16 mouse cellular contexts compared by ENCODE assay signal in the genomic region with DNA sequence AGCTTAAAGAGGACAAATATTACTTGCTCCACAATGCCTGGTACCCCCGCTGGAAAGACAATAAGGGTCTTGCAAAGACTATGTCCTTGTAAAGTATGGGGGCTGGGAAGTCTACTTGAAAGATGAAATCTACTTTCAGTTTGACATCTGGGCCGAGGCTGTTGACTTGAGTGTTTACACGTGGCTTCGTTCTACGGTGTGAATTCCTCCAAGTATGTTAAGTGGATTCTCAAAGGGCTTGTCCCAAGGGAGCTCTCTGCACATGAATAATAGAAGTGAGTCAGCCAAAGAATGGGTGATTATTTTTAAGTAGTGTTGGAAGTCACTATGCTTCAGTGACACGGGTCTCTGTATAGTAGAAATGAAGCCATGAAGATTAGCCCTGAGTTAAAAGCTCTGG. TPM values are rescaled to one million over a fixed set of nuclear protein-coding genes. Genes with fewer than 3 reads are reported as not detected.
DNase-seq lines count a peak whose midpoint lies in the region; ATAC-seq and TF ChIP-seq lines count a peak whose summit lies in the region.
"Had no signal": no experiment of that assay in that cellular context is flagged by ENCODE, and none has a peak within 500 bp of the region (broad histone marks: within the 10 kb centered on the region; RNA-seq: fewer than 3 reads in every experiment).

No protein-coding gene starts in this region.

- no peaks in the 10 kb centered on the region for H3K36me3 ChIP-seq in heart, embryonic 10.5 days
- no peaks in the 10 kb centered on the region for H3K36me3 ChIP-seq in heart, postnatal 0 days (replicated peaks; ENCODE audit: control insufficient read depth, insufficient read depth, low read length)
- H3K36me3 ChIP-seq: embryonic facial prominence, embryonic 15.5 days; heart, embryonic 15.5 days; limb, embryonic 15.5 days had no signal

- TF ChIP-seq CTCF in heart, postnatal 0 days (IDR thresholded peaks at IDR 0.05; ENCODE audit: low read depth), result no peak

- no peak overlapping the region for H3K4me3 ChIP-seq in heart, embryonic 10.5 days
- no peak overlapping the region for H3K4me3 ChIP-seq in heart, postnatal 0 days (ENCODE audit: low read depth, low read length)
- H3K4me3 ChIP-seq: embryonic facial prominence, embryonic 15.5 days; heart, embryonic 15.5 days; limb, embryonic 15.5 days; megakaryocyte, embryonic 14.5 days had no signal

- no peak overlapping the region for H3K9ac ChIP-seq in heart, postnatal 0 days (replicated peaks; ENCODE audit: low read depth, low read length)
- H3K9ac ChIP-seq: embryonic facial prominence, embryonic 15.5 days; forebrain, postnatal 0 days; heart, embryonic 15.5 days; limb, embryonic 15.5 days had no signal

- H3K4me1 ChIP-seq in heart, embryonic 10.5 days, result peaks cover 18% of the 10 kb centered on the region
- peaks cover 6% of the 10 kb centered on the region; the same call in 1 of the 2 replicates for H3K4me1 ChIP-seq in heart, postnatal 0 days (ENCODE audit: control insufficient read depth, insufficient read depth)
- H3K4me1 ChIP-seq: embryonic facial prominence, embryonic 15.5 days; limb, embryonic 15.5 days had no signal

- ATAC-seq in heart, postnatal 0 days (ENCODE audit: insufficient read depth, low read depth), result peak; percentile 63; the same call in 1 of the 2 replicates
- ATAC-seq: forebrain, postnatal 0 days; inflammation-experienced regulatory T-cells, adult 6 months had no signal

- H3K4me2 ChIP-seq in heart, postnatal 0 days (ENCODE audit: low read depth, low read length), result no peak overlapping the region
- H3K4me2 ChIP-seq: embryonic facial prominence, embryonic 15.5 days; heart, embryonic 15.5 days; limb, embryonic 15.5 days had no signal

- H3K27ac ChIP-seq in heart, embryonic 10.5 days, result no peak overlapping the region
- no peak overlapping the region for H3K27ac ChIP-seq in heart, postnatal 0 days (ENCODE audit: low read depth)
- H3K27ac ChIP-seq: embryonic facial prominence, embryonic 15.5 days; heart, embryonic 15.5 days; limb, embryonic 15.5 days had no signal

- DNase-seq in heart, adult 8-10 months (ENCODE audit: low spot score), result peak; percentile 41
- no peak for DNase-seq in heart, embryonic 10.5 days (ENCODE audit: low spot score)
- DNase-seq in NIH3T3 (ENCODE audit: low read depth) (peak; percentile 70), liver (no peak)
- peak; percentile 62 for DNase-seq in heart, postnatal 0 days (ENCODE audit: low spot score)
- peak; percentile 47 for DNase-seq in retina, embryonic 14.5 days (ENCODE audit: low spot score)
- DNase-seq in urinary bladder, postnatal 36 days (ENCODE audit: low spot score in 2 of 2), result no peak
- DNase-seq: cerebellum, adult 9-10 months; forebrain, postnatal 0 days; kidney, postnatal 25 days; thymus, postnatal 25 days had no signal

- TF ChIP-seq EP300 in heart, postnatal 0 days (IDR thresholded peaks at IDR 0.05; ENCODE audit: low read depth), result no peak

- H3K9me3 ChIP-seq in heart, embryonic 10.5 days, result no peaks in the 10 kb centered on the region
- no peaks in the 10 kb centered on the region for H3K9me3 ChIP-seq in heart, postnatal 0 days (replicated peaks; ENCODE audit: control insufficient read depth, low read length)
- H3K9me3 ChIP-seq: embryonic facial prominence, embryonic 15.5 days; heart, embryonic 15.5 days; limb, embryonic 15.5 days; megakaryocyte, embryonic 14.5 days had no signal

- 46% methylated on average over 6 of the region's 6 CpGs for WGBS in heart, embryonic 10.5 days
- WGBS in heart, postnatal 0 days, result 25% methylated on average over 6 of the region's 6 CpGs

- no peaks in the 10 kb centered on the region for H3K27me3 ChIP-seq in heart, embryonic 10.5 days (ENCODE audit: insufficient read depth, poor library complexity, severe bottlenecking)
- H3K27me3 ChIP-seq in heart, postnatal 0 days (ENCODE audit: control insufficient read depth, insufficient read depth, low read length), result no peaks in the 10 kb centered on the region
- H3K27me3 ChIP-seq: embryonic facial prominence, embryonic 15.5 days; heart, embryonic 15.5 days; limb, embryonic 15.5 days; megakaryocyte, embryonic 14.5 days had no signal

RNA-seq across cellular contexts. Expression of a gene that starts 11.0 kb away (rescaled TPM):
- total RNA-seq in heart, adult 8-10 months (2022), result under 1 TPM in 3 of 4 experiments, not detected in 1; 0.11 to 0.22 (median 0.16) TPM
- 3.2 TPM in 2 replicates for polyA plus RNA-seq in heart, embryonic 10.5 days (2016; fragmentation: Nextera tagmentation; extraction: Ambion mirVana)
- 1.3 TPM in 1 of 2 replicates, not detected in the other for total RNA-seq in heart, postnatal 0 days (2014; rRNA removed; ENCODE audit: low replicate concordance)
- 0.37 TPM in 2 replicates for polyA plus RNA-seq in heart, postnatal 0 days (2015; fragmentation: Nextera tagmentation; extraction: Ambion mirVana)
- polyA plus RNA-seq: inflammation-experienced regulatory T-cells, adult 6 months had no signal

Comparison
In these comparisons a context has a peak if more than half of its experiments do, and no peak if none do; other contexts are left out.
1. DNase-seq: peak in heart, adult 8-10 months (single experiment), NIH3T3 (single experiment), heart, postnatal 0 days (single experiment) and retina, embryonic 14.5 days (single experiment); none in heart, embryonic 10.5 days (single experiment), liver (single experiment) and urinary bladder, postnatal 36 days (0 of 2).